ENCODE assay signal across 21 mouse cellular contexts in genomic region chr3:20026481-20026880, GRCm38 (mm10). TPM values are rescaled to one million over a fixed set of nuclear protein-coding genes. Genes with fewer than 3 reads are reported as not detected.
DNase-seq lines count a peak whose midpoint lies in the region; ATAC-seq and TF ChIP-seq lines count a peak whose summit lies in the region.
"Had no signal": no experiment of that assay in that cellular context is flagged by ENCODE, and none has a peak within 500 bp of the region (broad histone marks: within the 10 kb centered on the region; RNA-seq: fewer than 3 reads in every experiment).

No protein-coding gene starts in this region.

- no peak overlapping the region for H3K9ac ChIP-seq in liver, embryonic 15.5 days
- H3K9ac ChIP-seq in liver, embryonic 12.5 days, result no peak overlapping the region
- no peak overlapping the region for H3K9ac ChIP-seq in stomach, embryonic 16.5 days (ENCODE audit: low read length)
- no peak overlapping the region for H3K9ac ChIP-seq in stomach, postnatal 0 days (ENCODE audit: low read length)
- H3K9ac ChIP-seq: forebrain, embryonic 13.5 days; forebrain, postnatal 0 days; heart, embryonic 13.5 days had no signal

- no peak for ATAC-seq in liver, embryonic 15.5 days (ENCODE audit: insufficient read depth)
- no peak for ATAC-seq in liver, embryonic 12.5 days
- no peak for ATAC-seq in stomach, embryonic 16.5 days (ENCODE audit: insufficient read depth, low FRiP score)
- ATAC-seq in stomach, postnatal 0 days (ENCODE audit: low FRiP score, low TSS enrichment), result no peak
- peak; percentile 24; the same call in 1 of the 2 replicates for ATAC-seq in common myeloid progenitor, adult 5-6 weeks (replicated peaks; ENCODE audit: low read depth, poor library complexity, severe bottlenecking)
- peak; percentile 42 for ATAC-seq in megakaryocyte progenitor cell, adult 5-6 weeks (replicated peaks; ENCODE audit: poor library complexity)
- ATAC-seq: forebrain, embryonic 13.5 days; forebrain, postnatal 0 days; hindbrain, embryonic 16.5 days had no signal

- no peak for TF ChIP-seq CTCF in stomach, postnatal 0 days (IDR thresholded peaks at IDR 0.05; ENCODE audit: low read depth)
- no peak for TF ChIP-seq CTCF in layer of hippocampus, adult 2 months (conservative IDR thresholded peaks at IDR 0.05)

- H3K9me3 ChIP-seq in liver, embryonic 15.5 days (replicated peaks), result no peaks in the 10 kb centered on the region
- no peaks in the 10 kb centered on the region for H3K9me3 ChIP-seq in liver, embryonic 12.5 days (replicated peaks)
- H3K9me3 ChIP-seq in stomach, embryonic 16.5 days (replicated peaks; ENCODE audit: control insufficient read depth, low read length), result no peaks in the 10 kb centered on the region
- H3K9me3 ChIP-seq in stomach, postnatal 0 days (ENCODE audit: control insufficient read depth, low read length), result no peaks in the 10 kb centered on the region
- H3K9me3 ChIP-seq: embryonic facial prominence, embryonic 10.5 days; forebrain, embryonic 13.5 days; heart, embryonic 13.5 days had no signal

- no peak for DNase-seq in stomach, postnatal 0 days (ENCODE audit: low spot score)
- DNase-seq in layer of hippocampus, adult 11-12 months (ENCODE audit: low spot score), result no peak
- no peak for DNase-seq in layer of hippocampus, adult 2 months (ENCODE audit: low spot score in 2 of 2)
- DNase-seq: adrenal gland, adult 2 months; adrenal gland, postnatal 25 days; cerebellum, adult 11-12 months; cerebellum, adult 9-11 months; cerebellum, postnatal 36 days; forebrain, postnatal 0 days; gastrocnemius, postnatal 25 days; heart, adult 11 months; heart, postnatal 36 days had no signal

- H3K27ac ChIP-seq in liver, embryonic 15.5 days (replicated peaks), result peak overlapping the region; percentile 70
- no peak overlapping the region for H3K27ac ChIP-seq in liver, embryonic 12.5 days
- H3K27ac ChIP-seq in stomach, embryonic 16.5 days (ENCODE audit: low read length), result 0 out of 2 replicates have a peak overlapping the region, but pooled peaks have one; percentile 38
- H3K27ac ChIP-seq in stomach, postnatal 0 days (replicated peaks), result no peak overlapping the region
- H3K27ac ChIP-seq in layer of hippocampus, adult 2 months, result no peak overlapping the region
- H3K27ac ChIP-seq: embryonic facial prominence, embryonic 10.5 days; forebrain, embryonic 13.5 days; heart, embryonic 13.5 days had no signal

- peaks cover 51% of the 10 kb centered on the region for H3K36me3 ChIP-seq in liver, embryonic 15.5 days (replicated peaks)
- peaks cover 72% of the 10 kb centered on the region for H3K36me3 ChIP-seq in liver, embryonic 12.5 days
- H3K36me3 ChIP-seq in stomach, embryonic 16.5 days (ENCODE audit: control insufficient read depth, insufficient read depth, low read length), result peaks cover 21% of the 10 kb centered on the region
- H3K36me3 ChIP-seq in stomach, postnatal 0 days (ENCODE audit: control insufficient read depth, insufficient read depth, low read length), result peaks cover 12% of the 10 kb centered on the region; the same call in 1 of the 2 replicates

- no peaks in the 10 kb centered on the region for H3K4me1 ChIP-seq in liver, embryonic 15.5 days (replicated peaks)
- H3K4me1 ChIP-seq in liver, embryonic 12.5 days, result no peaks in the 10 kb centered on the region
- H3K4me1 ChIP-seq in stomach, embryonic 16.5 days (ENCODE audit: control insufficient read depth, insufficient read depth, low read length), result no peaks in the 10 kb centered on the region
- no peaks in the 10 kb centered on the region for H3K4me1 ChIP-seq in stomach, postnatal 0 days (replicated peaks; ENCODE audit: control insufficient read depth, insufficient read depth)
- H3K4me1 ChIP-seq: embryonic facial prominence, embryonic 10.5 days; forebrain, embryonic 13.5 days; heart, embryonic 13.5 days had no signal

- TF ChIP-seq EP300 in stomach, postnatal 0 days (optimal IDR thresholded peaks at IDR 0.05), result no peak

- no peak overlapping the region for H3K4me2 ChIP-seq in liver, embryonic 15.5 days
- no peak overlapping the region for H3K4me2 ChIP-seq in liver, embryonic 12.5 days
- no peak overlapping the region for H3K4me2 ChIP-seq in stomach, embryonic 16.5 days (ENCODE audit: low read depth, low read length)
- no peak overlapping the region for H3K4me2 ChIP-seq in stomach, postnatal 0 days (replicated peaks; ENCODE audit: low read depth)
- H3K4me2 ChIP-seq: forebrain, embryonic 13.5 days; heart, embryonic 13.5 days had no signal

- no peaks in the 10 kb centered on the region for H3K27me3 ChIP-seq in liver, embryonic 15.5 days
- no peaks in the 10 kb centered on the region for H3K27me3 ChIP-seq in liver, embryonic 12.5 days (replicated peaks)
- no peaks in the 10 kb centered on the region for H3K27me3 ChIP-seq in stomach, embryonic 16.5 days (ENCODE audit: control insufficient read depth, insufficient read depth, low read length)
- H3K27me3 ChIP-seq in stomach, postnatal 0 days (ENCODE audit: control insufficient read depth, insufficient read depth, low read length), result no peaks in the 10 kb centered on the region
- H3K27me3 ChIP-seq: forebrain, embryonic 13.5 days; heart, embryonic 13.5 days had no signal

- H3K4me3 ChIP-seq in liver, embryonic 15.5 days (replicated peaks), result no peak overlapping the region
- H3K4me3 ChIP-seq in liver, embryonic 12.5 days, result no peak overlapping the region
- H3K4me3 ChIP-seq in stomach, embryonic 16.5 days (replicated peaks; ENCODE audit: low read length), result no peak overlapping the region
- no peak overlapping the region for H3K4me3 ChIP-seq in stomach, postnatal 0 days (ENCODE audit: low read depth, low read length)
- no peak overlapping the region for H3K4me3 ChIP-seq in layer of hippocampus, adult 2 months
- H3K4me3 ChIP-seq: embryonic facial prominence, embryonic 10.5 days; forebrain, embryonic 13.5 days; heart, embryonic 13.5 days had no signal

RNA-seq across cellular contexts. Expression of gene Hps3, which starts 8.6 kb away (rescaled TPM):
- polyA plus RNA-seq in liver, embryonic 15.5 days (2015; fragmentation: Nextera tagmentation; extraction: Ambion mirVana), result 5.8 and 5.9 TPM in 2 replicates
- 9.0 and 9.1 TPM in 2 replicates for polyA plus RNA-seq in liver, embryonic 12.5 days (2016; fragmentation: Nextera tagmentation; extraction: Ambion mirVana)
- polyA plus RNA-seq in stomach, embryonic 16.5 days (2015; fragmentation: Nextera tagmentation; extraction: Ambion mirVana), result 8.8 and 10.6 TPM in 2 replicates
- 5.1 and 5.8 TPM in 2 replicates for polyA plus RNA-seq in stomach, postnatal 0 days (2015; fragmentation: Nextera tagmentation; extraction: Ambion mirVana)
- 23.5 and 29.4 TPM in 2 replicates for total RNA-seq in common myeloid progenitor, adult 5-6 weeks (2017)
- total RNA-seq in megakaryocyte progenitor cell, adult 5-6 weeks (2015), result 35.1 and 44.6 TPM in 2 replicates
- 27.4 and 34.8 TPM in 2 replicates for total RNA-seq in megakaryocyte progenitor cell, adult 5-6 weeks (2017)
- total RNA-seq in layer of hippocampus, adult 2 months (2021), result 10 to 100 TPM; 19.0 to 22.3 TPM

RNA-seq across cellular contexts. Expression of gene Hltf, which starts 31.1 kb away (rescaled TPM):
- 8.6 and 9.6 TPM in 2 replicates for polyA plus RNA-seq in liver, embryonic 15.5 days (2015; fragmentation: Nextera tagmentation; extraction: Ambion mirVana)
- 13.2 and 13.3 TPM in 2 replicates for polyA plus RNA-seq in liver, embryonic 12.5 days (2016; fragmentation: Nextera tagmentation; extraction: Ambion mirVana)
- polyA plus RNA-seq in stomach, embryonic 16.5 days (2015; fragmentation: Nextera tagmentation; extraction: Ambion mirVana), result 15.3 and 18.0 TPM in 2 replicates
- 7.6 and 9.2 TPM in 2 replicates for polyA plus RNA-seq in stomach, postnatal 0 days (2015; fragmentation: Nextera tagmentation; extraction: Ambion mirVana)
- total RNA-seq in common myeloid progenitor, adult 5-6 weeks (2017), result 39.1 and 44.2 TPM in 2 replicates
- 41.6 and 43.0 TPM in 2 replicates for total RNA-seq in megakaryocyte progenitor cell, adult 5-6 weeks (2015)
- total RNA-seq in megakaryocyte progenitor cell, adult 5-6 weeks (2017), result 39.9 and 48.7 TPM in 2 replicates
- total RNA-seq in layer of hippocampus, adult 2 months (2021), result 10 to 100 TPM; 22.9 to 26.9 TPM

Comparison
In these comparisons a context has a peak if more than half of its experiments do, and no peak if none do; other contexts are left out.
1. H3K27ac ChIP-seq: peak in liver, embryonic 15.5 days (single experiment) and stomach, embryonic 16.5 days (single experiment); none in liver, embryonic 12.5 days (single experiment), stomach, postnatal 0 days (single experiment) and layer of hippocampus, adult 2 months (single experiment).
2. ATAC-seq: peak in common myeloid progenitor, adult 5-6 weeks (single experiment) and megakaryocyte progenitor cell, adult 5-6 weeks (single experiment); none in liver, embryonic 15.5 days (single experiment), liver, embryonic 12.5 days (single experiment), stomach, embryonic 16.5 days (single experiment) and stomach, postnatal 0 days (single experiment).